Mouse (Mus musculus) bone marrow macrophage, adult 2 months (primary cell): ENCODE measurements at regions not wholly inside any gene's neighbourhood (a gene's known extent, or its start where the extent isn't known, plus 50 kb on each side); places are given as distances from the start of the nearest gene placed in this dataset.

Source experiments
- H3K27ac ChIP-seq: 2 replicates; pipeline ENCODE4 v1.5.1; 2012; ENCODE audit warnings: low read depth, low read length; ENCODE audit not compliant: insufficient read depth
- H3K4me1 ChIP-seq: 2 replicates; pipeline ENCODE4 v1.6.1; 2012; ENCODE audit warnings: low read length; ENCODE audit not compliant: control insufficient read depth, insufficient read depth
- H3K4me3 ChIP-seq: 2 replicates; pipeline ENCODE4 v1.5.1; 2012; ENCODE audit warnings: mild to moderate bottlenecking, low read length, moderate library complexity; ENCODE audit not compliant: insufficient read depth
- CTCF ChIP-seq: IDR thresholded peaks from 2 replicates; pipeline ENCODE4 v1.5.1; 2012; ENCODE audit warnings: low read depth, mild to moderate bottlenecking, low read length, moderate library complexity
- POLR2A ChIP-seq: IDR thresholded peaks from 2 replicates; pipeline ENCODE4 v1.6.1; 2012; ENCODE audit warnings: mild to moderate bottlenecking, low read depth, low read length, borderline replicate concordance

GRCm38 (mm10) chr16:77945442-77945841 is 343.5 kb upstream of the Gm11146 start:
- H3K4me1 ChIP-seq: no peaks in the 10 kb centered on the region
- no peak overlapping the region for H3K4me3 ChIP-seq
- no peak overlapping the region for H3K27ac ChIP-seq
- no peak for TF ChIP-seq POLR2A
- TF ChIP-seq CTCF: no peak

GRCm38 (mm10) chr16:77931025-77931723 is 329.3 kb upstream of the Gm11146 start:
- Histone ChIP-seq H3K27ac (no peak overlapping the region), H3K4me1 (no peaks in the 10 kb centered on the region), H3K4me3 (no peak overlapping the region)
- TF ChIP-seq CTCF (no peak), POLR2A (no peak)

- no peak overlapping the region for H3K4me3 ChIP-seq
- H3K27ac ChIP-seq: no peak overlapping the region
- no peak for TF ChIP-seq POLR2A
- TF ChIP-seq CTCF: no peak
- no peaks in the 10 kb centered on the region for H3K4me1 ChIP-seq
Measured at GRCm38 (mm10) chr16:77914160-77915070, 312.5 kb upstream of the Gm11146 start.

GRCm38 (mm10) chr16:77894247-77894646 is 292.4 kb upstream of the Gm11146 start:
- H3K4me1 ChIP-seq: no peaks in the 10 kb centered on the region
- H3K4me3 ChIP-seq: no peak overlapping the region
- TF ChIP-seq POLR2A (no peak), CTCF (no peak)
- no peak overlapping the region for H3K27ac ChIP-seq

GRCm38 (mm10) chr16:77893690-77894089 is 291.8 kb upstream of the Gm11146 start:
- no peak for TF ChIP-seq CTCF
- TF ChIP-seq POLR2A: no peak
- Histone ChIP-seq H3K4me1 (no peaks in the 10 kb centered on the region), H3K27ac (no peak overlapping the region), H3K4me3 (no peak overlapping the region)

GRCm38 (mm10) chr16:77892731-77893130 is 290.8 kb upstream of the Gm11146 start:
- H3K27ac ChIP-seq: no peak overlapping the region
- TF ChIP-seq POLR2A (no peak), CTCF (no peak)
- no peaks in the 10 kb centered on the region for H3K4me1 ChIP-seq
- no peak overlapping the region for H3K4me3 ChIP-seq

GRCm38 (mm10) chr16:77889348-77889747 is 287.5 kb upstream of the Gm11146 start:
- TF ChIP-seq CTCF: no peak
- no peak for TF ChIP-seq POLR2A
- H3K4me3 ChIP-seq: no peak overlapping the region
- no peaks in the 10 kb centered on the region for H3K4me1 ChIP-seq
- H3K27ac ChIP-seq: no peak overlapping the region

GRCm38 (mm10) chr16:77885060-77885679 is 283.3 kb upstream of the Gm11146 start:
- Histone ChIP-seq H3K27ac (no peak overlapping the region), H3K4me3 (no peak overlapping the region), H3K4me1 (no peaks in the 10 kb centered on the region)
- TF ChIP-seq POLR2A (no peak), CTCF (no peak)

GRCm38 (mm10) chr16:77884495-77884894 is 282.6 kb upstream of the Gm11146 start:
- no peak overlapping the region for H3K4me3 ChIP-seq
- no peak overlapping the region for H3K27ac ChIP-seq
- TF ChIP-seq POLR2A (no peak), CTCF (no peak)
- no peaks in the 10 kb centered on the region for H3K4me1 ChIP-seq
